In the genomic region with DNA sequence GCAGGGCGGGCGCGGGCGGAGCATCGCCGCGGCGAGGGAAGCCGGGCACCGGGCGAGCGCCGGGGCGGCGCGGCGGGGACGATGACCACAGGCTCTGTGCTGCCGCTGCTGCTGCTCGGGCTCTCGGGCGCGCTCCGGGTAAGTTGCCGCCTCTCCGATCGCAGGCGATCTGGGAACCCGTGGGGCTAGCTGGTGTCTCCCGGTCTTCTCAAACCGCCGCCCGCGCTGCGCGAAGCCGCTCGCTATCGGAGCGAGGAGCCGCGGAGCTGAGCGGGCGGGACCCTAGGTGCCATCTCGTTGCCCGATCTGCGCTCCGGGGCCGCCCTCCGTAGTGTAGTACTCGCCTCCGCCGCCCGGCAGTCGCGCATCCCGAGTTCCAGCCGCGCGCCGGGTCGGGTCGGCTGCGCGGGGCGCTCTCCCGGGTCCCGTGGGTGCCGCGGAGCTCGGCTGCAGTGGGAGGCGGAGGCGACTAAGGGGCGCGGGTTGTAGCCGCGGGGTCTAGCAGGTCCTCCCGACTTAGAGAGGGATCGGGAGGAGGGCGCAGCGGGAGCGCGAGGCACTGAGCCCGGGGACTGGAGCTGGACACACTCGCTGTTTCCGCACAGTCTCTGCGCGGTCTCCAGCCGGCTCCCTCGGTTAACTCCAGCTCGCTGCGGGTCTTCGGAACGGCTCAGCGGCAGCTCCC, we compare ENCODE assay signal across 8 mouse cellular contexts. TPM values are rescaled to one million over a fixed set of nuclear protein-coding genes. Genes with fewer than 3 reads are reported as not detected.
A peak's percentile ranks its signal among the peaks of the same experiment; 100 is the strongest.
DNase-seq lines count a peak whose midpoint lies in the region; ATAC-seq and TF ChIP-seq lines count a peak whose summit lies in the region.

No protein-coding gene starts in this region.

- no peaks in the 10 kb centered on the region for H3K36me3 ChIP-seq in forebrain, embryonic 12.5 days (replicated peaks)
- no peaks in the 10 kb centered on the region for H3K36me3 ChIP-seq in hindbrain, embryonic 11.5 days (ENCODE audit: control insufficient read depth, insufficient read depth, low read length)
- no peaks in the 10 kb centered on the region for H3K36me3 ChIP-seq in limb, embryonic 11.5 days (ENCODE audit: control insufficient read depth, insufficient read depth, low read length)
- H3K36me3 ChIP-seq in midbrain, embryonic 11.5 days (ENCODE audit: control insufficient read depth, insufficient read depth, low read length): no peaks in the 10 kb centered on the region
- H3K36me3 ChIP-seq in testis, adult 2 months (ENCODE audit: control insufficient read depth, insufficient read depth, low read length): no peaks in the 10 kb centered on the region

- peak overlapping the region; percentile 78 for H3K27ac ChIP-seq in forebrain, embryonic 12.5 days
- peak overlapping the region; percentile 84 for H3K27ac ChIP-seq in hindbrain, embryonic 11.5 days (ENCODE audit: low read depth, low read length)
- no peak overlapping the region for H3K27ac ChIP-seq in limb, embryonic 11.5 days (replicated peaks; ENCODE audit: low read depth, low read length)
- H3K27ac ChIP-seq in midbrain, embryonic 11.5 days (ENCODE audit: low read depth, low read length): peak overlapping the region; percentile 51
- H3K27ac ChIP-seq in testis, adult 2 months (ENCODE audit: control insufficient read depth, insufficient read depth, low read depth, low read length): no peak overlapping the region

- no peaks in the 10 kb centered on the region for H3K9me3 ChIP-seq in forebrain, embryonic 12.5 days
- no peaks in the 10 kb centered on the region for H3K9me3 ChIP-seq in hindbrain, embryonic 11.5 days (ENCODE audit: control insufficient read depth, low read length)
- no peaks in the 10 kb centered on the region for H3K9me3 ChIP-seq in limb, embryonic 11.5 days (ENCODE audit: control insufficient read depth, low read length)
- H3K9me3 ChIP-seq in midbrain, embryonic 11.5 days (ENCODE audit: control insufficient read depth, low read length): no peaks in the 10 kb centered on the region

- no peak for TF ChIP-seq CTCF in testis, adult 2 months (IDR thresholded peaks at IDR 0.05; ENCODE audit: control insufficient read depth, insufficient read depth, insufficient replicate concordance, low read depth, low read length)

- WGBS in forebrain, embryonic 12.5 days: under 1% methylated on average over 80 of the region's 95 CpGs
- under 1% methylated on average over 83 of the region's 95 CpGs for WGBS in hindbrain, embryonic 11.5 days
- WGBS in limb, embryonic 11.5 days: under 1% methylated on average over 71 of the region's 95 CpGs
- under 1% methylated on average over 92 of the region's 95 CpGs for WGBS in midbrain, embryonic 11.5 days

- peak overlapping the region; percentile 81 for H3K4me3 ChIP-seq in forebrain, embryonic 12.5 days (replicated peaks)
- H3K4me3 ChIP-seq in hindbrain, embryonic 11.5 days (ENCODE audit: low read depth, low read length): peak overlapping the region; percentile 59
- H3K4me3 ChIP-seq in limb, embryonic 11.5 days (ENCODE audit: low read depth, low read length): peak overlapping the region; percentile 58
- H3K4me3 ChIP-seq in midbrain, embryonic 11.5 days (ENCODE audit: low read depth, low read length): peak overlapping the region; percentile 73
- H3K4me3 ChIP-seq in testis, adult 2 months (ENCODE audit: control insufficient read depth, low read depth, low read length): peak overlapping the region; percentile 79

- peak overlapping the region; percentile 84 for H3K9ac ChIP-seq in forebrain, embryonic 12.5 days
- peak overlapping the region; percentile 73 for H3K9ac ChIP-seq in hindbrain, embryonic 11.5 days (ENCODE audit: low read depth, low read length)
- H3K9ac ChIP-seq in limb, embryonic 11.5 days (ENCODE audit: low read length): peak overlapping the region; percentile 57
- H3K9ac ChIP-seq in midbrain, embryonic 11.5 days (ENCODE audit: low read length): peak overlapping the region; percentile 77

- peaks cover 28% of the 10 kb centered on the region for H3K4me1 ChIP-seq in forebrain, embryonic 12.5 days
- peaks cover 7% of the 10 kb centered on the region; the same call in 1 of the 2 replicates for H3K4me1 ChIP-seq in hindbrain, embryonic 11.5 days (replicated peaks; ENCODE audit: control insufficient read depth, insufficient read depth, low read length)
- H3K4me1 ChIP-seq in limb, embryonic 11.5 days (ENCODE audit: control insufficient read depth, insufficient read depth, low read length): peaks cover 9% of the 10 kb centered on the region; the same call in 1 of the 2 replicates
- H3K4me1 ChIP-seq in midbrain, embryonic 11.5 days (ENCODE audit: control insufficient read depth, insufficient read depth, low read length): peaks cover 10% of the 10 kb centered on the region
- H3K4me1 ChIP-seq in testis, adult 2 months (ENCODE audit: control insufficient read depth, insufficient read depth, low read length): peaks cover 17% of the 10 kb centered on the region

- peaks cover 25% of the 10 kb centered on the region for H3K27me3 ChIP-seq in forebrain, embryonic 12.5 days
- H3K27me3 ChIP-seq in hindbrain, embryonic 11.5 days (ENCODE audit: control insufficient read depth, insufficient read depth, low read length): peaks cover 8% of the 10 kb centered on the region
- peaks cover 17% of the 10 kb centered on the region; the same call in 1 of the 2 replicates for H3K27me3 ChIP-seq in limb, embryonic 11.5 days (ENCODE audit: control insufficient read depth, insufficient read depth, low read length)
- peaks cover 17% of the 10 kb centered on the region for H3K27me3 ChIP-seq in midbrain, embryonic 11.5 days (ENCODE audit: control insufficient read depth, insufficient read depth, low read length)
- H3K27me3 ChIP-seq in testis, adult 2 months (ENCODE audit: control insufficient read depth, insufficient read depth, low read length): no peaks in the 10 kb centered on the region

- peak; percentile 76 for ATAC-seq in forebrain, embryonic 12.5 days (ENCODE audit: low FRiP score)
- ATAC-seq in hindbrain, embryonic 11.5 days (ENCODE audit: low FRiP score): peak; percentile 79
- ATAC-seq in limb, embryonic 11.5 days (ENCODE audit: insufficient number of reproducible peaks, low FRiP score, low TSS enrichment, low read depth): peak; percentile 73
- ATAC-seq in midbrain, embryonic 11.5 days (ENCODE audit: low FRiP score): peak; percentile 79

- peak; percentile 39 to 55 for DNase-seq in adrenal gland, adult 18-20 months (ENCODE audit: low spot score in 2 of 2)
- no peak for DNase-seq in adrenal gland, adult 2 months
- peak; percentile 65 for DNase-seq in adrenal gland, postnatal 14 days
- DNase-seq in hindbrain, embryonic 11.5 days (ENCODE audit: low spot score): peak; percentile 84
- peak; percentile 76 for DNase-seq in limb, embryonic 11.5 days (ENCODE audit: low spot score)
- DNase-seq in midbrain, embryonic 11.5 days (ENCODE audit: low spot score, missing footprints): peak; percentile 98

- TF ChIP-seq POLR2A in testis, adult 2 months (IDR thresholded peaks at IDR 0.05; ENCODE audit: control insufficient read depth, low read depth, low read length): no peak

- peak overlapping the region; percentile 96 for H3K4me2 ChIP-seq in forebrain, embryonic 12.5 days
- peak overlapping the region; percentile 92 for H3K4me2 ChIP-seq in hindbrain, embryonic 11.5 days (replicated peaks; ENCODE audit: low read depth, low read length)
- H3K4me2 ChIP-seq in limb, embryonic 11.5 days (ENCODE audit: low read depth, severe bottlenecking): peak overlapping the region; percentile 99
- peak overlapping the region; percentile 93 for H3K4me2 ChIP-seq in midbrain, embryonic 11.5 days

RNA-seq across cellular contexts. Expression of a gene that starts 0.5 kb away (rescaled TPM):
- 1 to 10 TPM; 2.6 to 4.3 TPM for total RNA-seq in adrenal gland, adult 18-20 months (2021)
- 1 to 10 TPM; 3.3 to 5.0 TPM for total RNA-seq in adrenal gland, adult 2 months (2021)
- polyA plus RNA-seq in adrenal gland, adult 2 months (2012; rRNA removed): 2.7 and 2.8 TPM in 2 replicates
- total RNA-seq in adrenal gland, postnatal 14 days (2021): 4.5 and 5.4 TPM in 2 replicates
- polyA plus RNA-seq in forebrain, embryonic 12.5 days (2016; fragmentation: Nextera tagmentation; extraction: Ambion mirVana): 29.4 and 30.7 TPM in 2 replicates
- 8.2 and 8.8 TPM in 2 replicates for polyA plus RNA-seq in hindbrain, embryonic 11.5 days (2014; fragmentation: Nextera tagmentation; extraction: Ambion mirVana)
- 3.1 and 3.2 TPM in 2 replicates for polyA plus RNA-seq in limb, embryonic 11.5 days (2014; fragmentation: Nextera tagmentation; extraction: Ambion mirVana)
- 6.8 and 8.5 TPM in 2 replicates for polyA plus RNA-seq in midbrain, embryonic 11.5 days (2014; fragmentation: Nextera tagmentation; extraction: Ambion mirVana)
- 0.32 and 0.36 TPM in 2 replicates for polyA plus RNA-seq in testis, adult 2 months (2012; rRNA removed)

Comparison
In these comparisons a context has a peak if more than half of its experiments do, and no peak if none do; other contexts are left out.
1. H3K27ac ChIP-seq: peak in forebrain, embryonic 12.5 days (single experiment), hindbrain, embryonic 11.5 days (single experiment) and midbrain, embryonic 11.5 days (single experiment); none in limb, embryonic 11.5 days (single experiment) and testis, adult 2 months (single experiment).
2. Peak in every context shown above with its lines, with median percentiles within 50 percentile points of each other: ATAC-seq, H3K4me2 ChIP-seq, H3K4me3 ChIP-seq and H3K9ac ChIP-seq.